Mouse (Mus musculus): ENCODE measurements around the gene Il18r1. TPM values are rescaled to one million over a fixed set of nuclear protein-coding genes. Genes with fewer than 3 reads are reported as not detected.

Gene Il18r1
- polyA plus RNA-seq, 1 experiment from 2014 or later = not detected

GRCm38 (mm10) chr1:40444800-40445199, 20.6 kb upstream of the Il18r1 start:
- WGBS = 87% methylated on average over 3 of the region's 3 CpGs
- Histone ChIP-seq H3K36me3 (no peaks in the 10 kb centered on the region), H3K4me3 (replicated peaks) (no peak overlapping the region), H3K27ac (no peak overlapping the region), H3K27me3 (no peaks in the 10 kb centered on the region), H3K4me1 (replicated peaks) (no peaks in the 10 kb centered on the region), H3K4me2 (replicated peaks) (no peak overlapping the region), H3K9me3 (no peaks in the 10 kb centered on the region), H3K9ac (replicated peaks) (no peak overlapping the region)
- ATAC-seq = no peak

- Histone ChIP-seq H3K9me3 (no peaks in the 10 kb centered on the region), H3K27me3 (no peaks in the 10 kb centered on the region), H3K4me2 (replicated peaks) (no peak overlapping the region), H3K9ac (replicated peaks) (no peak overlapping the region), H3K4me3 (replicated peaks) (no peak overlapping the region), H3K4me1 (replicated peaks) (no peaks in the 10 kb centered on the region), H3K36me3 (no peaks in the 10 kb centered on the region), H3K27ac (no peak overlapping the region)
- no peak for ATAC-seq
- WGBS = 92% methylated on average over 4 of the region's 4 CpGs
These were observed 2.0 kb downstream of the Il18r1 start for GRCm38 (mm10) chr1:40467306-40467705.

DNA sequence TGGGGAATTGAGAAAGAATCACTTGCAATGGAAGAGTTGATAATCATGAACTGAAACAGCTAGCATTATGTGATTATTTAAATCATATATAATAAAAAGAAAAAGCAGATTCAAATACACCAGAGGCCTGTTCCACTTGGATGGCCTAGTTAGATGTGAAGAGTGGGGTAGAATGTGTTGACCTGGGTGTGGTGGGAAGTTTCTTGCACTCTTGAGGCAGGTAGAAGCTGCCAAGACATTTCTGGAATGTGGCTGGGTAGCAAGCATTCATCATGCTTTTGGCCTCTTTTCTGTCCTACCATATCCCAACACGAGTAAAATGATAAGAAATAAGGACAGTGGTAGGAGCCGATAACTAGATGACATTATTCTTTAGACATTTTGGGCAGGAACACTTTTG, 3.5 kb downstream of the Il18r1 start:
- no peak overlapping the region for H3K9ac ChIP-seq (replicated peaks)
- WGBS = 89% methylated on average over 2 of the region's 2 CpGs
- H3K36me3 ChIP-seq = no peaks in the 10 kb centered on the region
- no peak for ATAC-seq
- H3K4me1 ChIP-seq (replicated peaks) = no peaks in the 10 kb centered on the region
- H3K4me2 ChIP-seq (replicated peaks) = no peak overlapping the region
- no peak overlapping the region for H3K4me3 ChIP-seq (replicated peaks)
- no peaks in the 10 kb centered on the region for H3K9me3 ChIP-seq
- H3K27me3 ChIP-seq = no peaks in the 10 kb centered on the region
- no peak overlapping the region for H3K27ac ChIP-seq

GRCm38 (mm10) chr1:40469900-40470299, 4.5 kb downstream of the Il18r1 start:
- no peak for ATAC-seq
- Histone ChIP-seq H3K27ac (no peak overlapping the region), H3K9ac (replicated peaks) (no peak overlapping the region)

DNA sequence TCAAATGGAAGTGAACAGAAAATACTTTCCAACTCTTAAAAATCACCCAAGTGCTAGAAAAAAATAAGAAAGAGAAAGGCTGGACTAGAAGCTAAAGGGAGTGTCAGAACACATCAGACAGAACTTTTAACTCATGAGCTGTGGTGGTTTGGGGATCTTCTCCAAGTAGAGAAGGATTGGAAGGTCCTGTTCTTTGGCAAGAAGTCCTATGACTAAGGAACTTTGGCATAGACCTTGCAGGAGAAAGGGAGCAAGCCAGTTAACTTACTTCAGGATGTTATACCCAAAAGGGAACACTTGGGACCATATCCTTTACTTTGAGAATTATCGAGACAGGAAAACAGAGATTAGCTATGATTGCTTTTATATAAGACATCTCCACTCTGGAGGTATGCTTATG, 7.0 kb downstream of the Il18r1 start:
- Histone ChIP-seq H3K9ac (replicated peaks) (no peak overlapping the region), H3K36me3 (no peaks in the 10 kb centered on the region), H3K4me3 (replicated peaks) (no peak overlapping the region), H3K27me3 (no peaks in the 10 kb centered on the region), H3K4me2 (replicated peaks) (no peak overlapping the region), H3K9me3 (no peaks in the 10 kb centered on the region), H3K4me1 (replicated peaks) (no peaks in the 10 kb centered on the region), H3K27ac (no peak overlapping the region)
- no peak for ATAC-seq
- 98% methylated on average over 1 of the region's 1 CpGs for WGBS

More at GRCm38 (mm10) chr1:40469900-40470299, 4.5 kb downstream of the Il18r1 start:
- no peak overlapping the region for H3K4me3 ChIP-seq (replicated peaks)
- no peak overlapping the region for H3K4me2 ChIP-seq (replicated peaks)
- H3K27me3 ChIP-seq = no peaks in the 10 kb centered on the region
- no peaks in the 10 kb centered on the region for H3K4me1 ChIP-seq (replicated peaks)
- no peaks in the 10 kb centered on the region for H3K36me3 ChIP-seq
- H3K9me3 ChIP-seq = no peaks in the 10 kb centered on the region
- 94% methylated on average over 12 of the region's 12 CpGs for WGBS

- H3K27ac ChIP-seq = no peak overlapping the region
- WGBS = 86% methylated on average over 4 of the region's 4 CpGs
- no peak for ATAC-seq
- H3K36me3 ChIP-seq = no peaks in the 10 kb centered on the region
- H3K4me1 ChIP-seq (replicated peaks) = no peaks in the 10 kb centered on the region
- no peak overlapping the region for H3K9ac ChIP-seq (replicated peaks)
- no peaks in the 10 kb centered on the region for H3K9me3 ChIP-seq
- no peaks in the 10 kb centered on the region for H3K27me3 ChIP-seq
- no peak overlapping the region for H3K4me2 ChIP-seq (replicated peaks)
- no peak overlapping the region for H3K4me3 ChIP-seq (replicated peaks)
These were observed 8.3 kb downstream of the Il18r1 start for GRCm38 (mm10) chr1:40473640-40474039.

- no peaks in the 10 kb centered on the region for H3K27me3 ChIP-seq
- H3K4me1 ChIP-seq (replicated peaks) = no peaks in the 10 kb centered on the region
- no peak overlapping the region for H3K27ac ChIP-seq
- WGBS = 92% methylated on average over 5 of the region's 5 CpGs
- H3K36me3 ChIP-seq = no peaks in the 10 kb centered on the region
- H3K9me3 ChIP-seq = no peaks in the 10 kb centered on the region
- ATAC-seq = no peak
- H3K9ac ChIP-seq (replicated peaks) = no peak overlapping the region
- no peak overlapping the region for H3K4me3 ChIP-seq (replicated peaks)
- H3K4me2 ChIP-seq (replicated peaks) = no peak overlapping the region
These were observed 9.0 kb downstream of the Il18r1 start for GRCm38 (mm10) chr1:40474336-40474735.

DNA sequence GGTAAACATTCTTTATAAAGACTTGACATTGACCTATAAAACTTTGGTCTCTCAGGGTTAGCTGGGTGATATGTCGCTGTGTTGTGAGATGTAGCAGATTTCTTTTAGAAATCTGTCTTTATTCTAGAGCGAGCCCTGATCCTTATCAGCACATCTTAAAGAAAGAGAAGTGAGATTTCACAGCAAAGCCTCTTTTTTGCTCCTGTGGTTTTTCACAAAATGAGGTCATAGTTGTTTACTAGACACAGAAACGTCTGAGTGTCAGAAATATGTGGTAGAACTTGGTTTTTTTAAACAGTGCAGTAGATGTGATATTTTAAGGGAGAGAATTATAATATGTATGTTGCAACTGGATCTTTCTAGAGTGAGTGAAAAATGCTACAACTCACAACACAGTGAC, 10.3 kb downstream of the Il18r1 start:
- Histone ChIP-seq H3K4me2 (replicated peaks) (no peak overlapping the region), H3K36me3 (no peaks in the 10 kb centered on the region), H3K9ac (replicated peaks) (no peak overlapping the region), H3K27ac (no peak overlapping the region), H3K27me3 (no peaks in the 10 kb centered on the region), H3K4me3 (replicated peaks) (no peak overlapping the region), H3K4me1 (replicated peaks) (no peaks in the 10 kb centered on the region), H3K9me3 (no peaks in the 10 kb centered on the region)
- 83% methylated on average over 3 of the region's 3 CpGs for WGBS
- no peak for ATAC-seq

DNA sequence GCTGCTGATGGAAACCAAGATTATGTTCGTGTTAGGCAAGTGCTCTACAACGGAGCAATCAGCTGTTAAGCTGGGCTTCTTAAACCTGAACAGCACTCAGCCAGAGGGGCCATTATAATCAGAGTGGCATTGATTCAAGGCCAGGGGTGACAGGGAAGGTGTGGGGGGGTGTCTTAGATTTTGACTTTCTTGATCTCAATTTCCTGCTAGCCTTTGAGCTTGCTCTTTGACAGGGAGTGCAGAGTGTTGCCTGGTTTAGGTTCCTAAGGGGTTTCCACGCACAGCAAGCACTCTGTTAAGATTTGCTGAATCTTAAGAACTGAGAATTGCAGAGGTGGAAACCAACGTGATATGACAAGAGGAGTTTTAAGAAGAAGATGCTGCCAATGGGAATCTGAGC, 11.4 kb downstream of the Il18r1 start:
- 78% methylated on average over 4 of the region's 4 CpGs for WGBS
- no peaks in the 10 kb centered on the region for H3K9me3 ChIP-seq
- no peaks in the 10 kb centered on the region for H3K4me1 ChIP-seq (replicated peaks)
- no peak overlapping the region for H3K27ac ChIP-seq
- H3K27me3 ChIP-seq = no peaks in the 10 kb centered on the region
- H3K36me3 ChIP-seq = no peaks in the 10 kb centered on the region
- H3K4me3 ChIP-seq (replicated peaks) = no peak overlapping the region
- no peak overlapping the region for H3K4me2 ChIP-seq (replicated peaks)
- H3K9ac ChIP-seq (replicated peaks) = no peak overlapping the region
- ATAC-seq = no peak

DNA sequence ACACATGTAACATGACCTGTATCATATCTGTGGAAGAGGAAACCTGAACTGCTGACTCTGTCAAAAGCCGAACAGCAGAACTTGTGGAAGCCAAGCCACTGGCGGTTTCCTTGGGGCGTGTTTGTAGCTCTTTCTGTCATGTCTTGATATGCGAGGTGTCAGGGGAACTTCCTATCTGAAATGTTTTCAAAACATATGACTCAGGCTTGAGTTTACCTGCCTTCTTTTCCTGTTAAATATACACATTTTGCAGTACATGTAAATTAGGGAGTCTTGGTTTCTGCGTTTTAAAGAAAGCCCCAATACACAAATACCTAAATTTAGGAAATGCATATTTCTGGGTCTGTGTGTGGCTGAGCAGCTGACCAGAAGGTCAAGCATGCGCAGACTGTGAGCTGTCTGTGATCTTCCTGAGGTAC, 14.2 kb downstream of the Il18r1 start:
- WGBS = 91% methylated on average over 6 of the region's 6 CpGs
- no peak overlapping the region for H3K4me2 ChIP-seq (replicated peaks)
- ATAC-seq = no peak
- no peaks in the 10 kb centered on the region for H3K4me1 ChIP-seq (replicated peaks)
- H3K9ac ChIP-seq (replicated peaks) = no peak overlapping the region
- H3K27ac ChIP-seq = no peak overlapping the region
- no peaks in the 10 kb centered on the region for H3K36me3 ChIP-seq
- no peak overlapping the region for H3K4me3 ChIP-seq (replicated peaks)
- no peaks in the 10 kb centered on the region for H3K27me3 ChIP-seq
- no peaks in the 10 kb centered on the region for H3K9me3 ChIP-seq

DNA sequence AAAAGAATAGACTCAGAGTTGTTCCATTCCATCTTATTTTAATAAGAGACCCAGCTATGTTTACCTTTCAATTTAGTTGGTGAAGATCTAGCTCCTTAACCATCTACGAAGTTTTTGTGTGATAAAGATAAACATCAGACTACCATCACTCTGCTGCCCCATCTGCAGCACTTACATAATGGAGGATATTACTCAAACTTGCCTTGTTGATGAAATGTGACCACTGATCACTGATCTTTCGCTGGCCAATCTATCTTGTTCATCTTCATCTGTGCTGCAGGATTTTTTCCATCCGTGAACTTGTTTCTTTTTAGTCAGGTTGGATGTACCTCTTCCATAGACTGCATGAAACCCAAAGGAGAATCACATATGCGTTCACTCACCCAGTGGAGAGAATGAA, 29.2 kb downstream of the Il18r1 start:
- 92% methylated on average over 4 of the region's 4 CpGs for WGBS
- no peak overlapping the region for H3K4me2 ChIP-seq (replicated peaks)

GRCm38 (mm10) chr1:40499708-40500107, 34.4 kb downstream of the Il18r1 start:
- Histone ChIP-seq H3K36me3 (no peaks in the 10 kb centered on the region), H3K4me1 (replicated peaks) (no peaks in the 10 kb centered on the region), H3K4me2 (replicated peaks) (no peak overlapping the region), H3K27ac (no peak overlapping the region), H3K4me3 (replicated peaks) (no peak overlapping the region), H3K27me3 (no peaks in the 10 kb centered on the region), H3K9me3 (no peaks in the 10 kb centered on the region), H3K9ac (replicated peaks) (no peak overlapping the region)
- 94% methylated on average over 1 of the region's 1 CpGs for WGBS
- ATAC-seq = no peak

More for the DNA sequence above, 29.2 kb downstream of the Il18r1 start:
- no peaks in the 10 kb centered on the region for H3K27me3 ChIP-seq
- ATAC-seq = no peak
- no peaks in the 10 kb centered on the region for H3K9me3 ChIP-seq
- no peak overlapping the region for H3K27ac ChIP-seq
- H3K9ac ChIP-seq (replicated peaks) = no peak overlapping the region
- no peak overlapping the region for H3K4me3 ChIP-seq (replicated peaks)
- no peaks in the 10 kb centered on the region for H3K36me3 ChIP-seq
- H3K4me1 ChIP-seq (replicated peaks) = no peaks in the 10 kb centered on the region

DNA sequence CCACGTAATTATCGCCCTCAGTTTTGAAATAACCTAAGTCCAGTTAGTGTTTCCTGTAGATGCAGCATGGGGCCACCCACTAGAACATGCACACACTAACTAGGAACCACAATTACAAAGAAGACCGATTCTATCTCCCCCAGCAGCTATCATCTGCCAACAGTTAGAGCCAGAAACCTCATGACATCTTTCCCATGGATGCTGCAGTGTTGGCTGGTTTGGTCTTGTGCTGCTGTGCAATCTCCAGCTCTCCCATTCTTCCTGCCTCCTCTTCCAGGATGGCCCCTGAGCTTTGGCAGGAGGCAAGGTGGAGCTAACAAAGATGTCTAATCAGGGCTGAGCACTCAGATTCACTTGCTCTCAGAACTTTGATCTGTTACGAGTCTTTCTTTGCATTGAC, 35.8 kb downstream of the Il18r1 start:
- Histone ChIP-seq H3K4me3 (replicated peaks) (no peak overlapping the region), H3K4me1 (replicated peaks) (no peaks in the 10 kb centered on the region), H3K36me3 (no peaks in the 10 kb centered on the region), H3K27me3 (no peaks in the 10 kb centered on the region), H3K4me2 (replicated peaks) (no peak overlapping the region), H3K9ac (replicated peaks) (no peak overlapping the region), H3K9me3 (no peaks in the 10 kb centered on the region), H3K27ac (no peak overlapping the region)
- ATAC-seq = no peak
- WGBS = 88% methylated on average over 4 of the region's 4 CpGs
